Mouse (Mus musculus) layer of hippocampus, adult 2 months (tissue): Measurements from ENCODE around the gene Zxdc. TPM values are rescaled to one million over a fixed set of nuclear protein-coding genes. Genes with fewer than 3 reads are reported as not detected.

Experiments
- DNase-seq, 2 experiments: peaks; one replicate each; pipeline ENCODE4 v3.0.0; 2022; ENCODE audit warnings: low spot score in 2 of 2
- H3K27ac ChIP-seq: fragments of 200-600 bp; 2 replicates; pipeline ENCODE4 v1.8.1; 2022
- H3K4me3 ChIP-seq: fragments of 200-600 bp; 2 replicates; pipeline ENCODE4 v1.8.1; 2022; ENCODE audit warnings: mild to moderate bottlenecking
- CTCF ChIP-seq: fragments of 200-600 bp; conservative IDR thresholded peaks from 2 replicates; pipeline ENCODE4 v1.8.1; 2022; ENCODE audit warnings: antibody characterized with exemption, mild to moderate bottlenecking, moderate library complexity
- total RNA-seq, 2 experiments: library from RNA; stranded (reverse); gene quantifications; 2 replicates each; pipeline ENCODE4 v1.2.3; 2021

The Zxdc gene
- total RNA-seq, 2 experiments from 2014 or later, result 29.5 to 29.9 TPM

- Histone ChIP-seq H3K27ac (no peak overlapping the region), H3K4me3 (no peak overlapping the region)
- DNase-seq, result no peak
- TF ChIP-seq CTCF, result no peak
Measured at GRCm38 (mm10) chr6:90350011-90350410, 19.3 kb upstream of the Zxdc start.

DNA sequence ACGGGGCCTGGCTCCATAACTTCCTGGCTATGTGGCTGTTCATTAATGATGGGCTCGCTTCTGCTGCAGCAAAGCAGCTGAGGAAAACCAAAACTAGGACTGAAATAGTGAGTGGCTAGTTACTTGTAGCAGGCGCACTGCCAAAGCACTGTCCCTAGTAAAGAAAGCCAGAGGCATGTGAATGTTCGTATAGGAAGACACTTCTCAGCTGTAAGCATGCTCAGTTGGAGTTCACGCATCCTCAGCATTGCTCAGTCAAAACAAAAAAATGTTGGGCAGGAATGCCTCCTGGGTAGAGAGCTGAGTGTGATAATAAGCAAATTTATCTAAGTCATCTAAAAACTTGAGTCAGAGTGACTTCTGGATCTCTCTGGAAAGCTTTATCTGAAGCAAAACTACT, 11.2 kb upstream of the Zxdc start:
- TF ChIP-seq CTCF, result no peak
- no peak for DNase-seq
- Histone ChIP-seq H3K4me3 (no peak overlapping the region), H3K27ac (no peak overlapping the region)

DNA sequence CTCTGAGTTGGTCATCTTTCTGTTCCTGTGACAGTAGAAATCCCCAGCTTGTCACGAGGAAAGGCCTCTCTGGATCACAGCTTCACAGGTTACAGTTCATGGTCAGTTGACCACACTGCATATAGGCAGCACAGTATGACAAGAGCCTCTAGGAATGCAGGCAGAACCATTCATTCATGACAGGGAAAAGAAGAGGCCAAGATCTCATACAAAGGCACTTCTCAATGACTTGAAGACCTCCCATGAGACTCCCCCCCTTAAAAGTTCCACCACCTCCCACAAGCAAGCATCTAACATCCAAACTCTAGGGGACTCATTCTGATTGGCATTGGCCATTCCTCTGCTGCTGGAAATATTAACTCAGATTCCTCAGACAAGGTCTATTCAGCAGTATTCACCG, 9.8 kb upstream of the Zxdc start:
- H3K4me3 ChIP-seq, result no peak overlapping the region
- H3K27ac ChIP-seq, result no peak overlapping the region
- no peak for DNase-seq
- no peak for TF ChIP-seq CTCF

DNA sequence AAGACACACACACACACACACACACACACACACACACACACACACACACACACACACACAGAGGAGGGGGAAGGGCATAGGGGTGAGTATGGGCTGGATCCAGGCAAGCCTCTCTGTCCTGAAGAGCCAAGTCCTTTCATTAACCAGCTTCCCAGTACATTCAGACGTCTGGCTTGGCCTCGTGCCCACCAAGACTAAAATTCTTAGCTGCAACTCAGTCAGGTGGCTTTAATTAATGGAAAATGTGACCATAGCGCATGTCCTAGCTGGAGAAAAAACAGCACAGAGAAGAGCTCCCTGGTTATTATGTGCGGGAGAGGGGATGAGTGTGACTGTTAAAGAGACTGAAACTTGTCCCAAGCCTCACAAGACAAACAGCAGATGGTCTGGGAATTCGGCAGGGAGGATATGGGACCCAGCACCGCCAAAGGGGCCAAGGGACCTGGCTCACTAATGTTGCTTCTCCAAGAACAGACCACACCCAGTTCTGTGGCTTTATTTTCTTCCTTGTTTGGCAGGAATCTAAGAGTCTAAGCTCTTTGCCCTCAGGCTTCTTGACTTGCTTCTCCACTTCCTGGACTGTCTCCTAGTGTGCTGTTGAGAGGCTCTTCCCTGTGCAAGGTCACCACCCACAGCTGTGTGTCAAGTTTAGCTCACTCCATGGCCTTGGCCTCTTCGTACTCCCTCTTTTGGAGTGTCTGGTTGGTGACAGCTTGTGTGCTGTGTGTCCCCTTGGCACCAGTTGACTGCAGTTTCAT, 9.1 kb upstream of the Zxdc start:
- H3K27ac ChIP-seq, result no peak overlapping the region
- DNase-seq, result no peak
- TF ChIP-seq CTCF, result no peak

GRCm38 (mm10) chr6:90360922-90361614, 8.2 kb upstream of the Zxdc start:
- DNase-seq, result no peak
- TF ChIP-seq CTCF, result no peak
- H3K27ac ChIP-seq, result no peak overlapping the region
- H3K4me3 ChIP-seq, result no peak overlapping the region

More for the DNA sequence above, 9.1 kb upstream of the Zxdc start:
- H3K4me3 ChIP-seq, result no peak overlapping the region

DNA sequence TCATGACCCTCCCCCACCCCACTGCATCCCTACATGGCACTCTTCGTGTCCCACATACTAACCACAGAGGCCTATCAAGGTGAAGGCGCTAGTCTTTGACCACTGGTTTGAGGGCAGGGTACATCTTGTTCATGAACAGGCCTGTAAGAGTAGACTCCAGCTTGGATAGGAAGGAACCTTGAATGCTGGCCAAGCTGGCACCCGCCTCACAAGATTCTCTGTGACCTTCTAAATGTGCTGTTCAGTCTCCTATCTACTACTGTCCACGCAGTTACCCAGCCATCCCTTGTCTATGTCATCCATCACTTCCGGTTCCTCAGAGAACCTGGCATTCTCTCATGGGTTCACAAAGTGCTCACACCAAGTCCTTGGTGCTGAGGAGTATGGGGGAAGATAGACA, 6.0 kb upstream of the Zxdc start:
- no peak for TF ChIP-seq CTCF
- no peak for DNase-seq
- H3K27ac ChIP-seq, result no peak overlapping the region
- H3K4me3 ChIP-seq, result no peak overlapping the region

GRCm38 (mm10) chr6:90369725-90370553, 647 bp downstream of the Zxdc start:
- Histone ChIP-seq H3K27ac (peak overlapping the region; percentile 94), H3K4me3 (peak overlapping the region; percentile 66)
- TF ChIP-seq CTCF, result peak; percentile 20; the same call in 1 of the 2 replicates
- peak in 1 of 2 experiments; percentile 27 for DNase-seq

DNA sequence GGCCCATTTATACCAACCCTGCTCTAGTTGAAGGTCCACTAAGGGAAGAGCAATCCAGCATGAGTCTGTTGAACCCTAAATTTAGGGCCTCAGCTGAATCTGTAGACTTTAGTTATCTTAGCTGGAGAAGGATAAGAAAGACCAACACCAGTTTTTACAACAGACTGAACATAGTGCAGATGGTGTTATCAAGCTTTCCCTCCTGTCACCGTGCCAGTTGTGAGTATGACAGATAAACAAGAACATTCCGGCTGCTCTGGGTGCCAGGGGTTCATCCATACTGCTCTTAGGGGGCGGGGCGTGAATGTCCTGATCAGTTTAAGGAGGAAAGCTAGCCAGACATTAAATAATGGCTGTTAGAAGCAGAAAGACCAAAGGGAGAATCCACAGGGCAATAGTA, 5.4 kb downstream of the Zxdc start:
- DNase-seq, result peak; percentile 23 to 27
- H3K27ac ChIP-seq, result no peak overlapping the region
- H3K4me3 ChIP-seq, result no peak overlapping the region
- TF ChIP-seq CTCF, result no peak

DNA sequence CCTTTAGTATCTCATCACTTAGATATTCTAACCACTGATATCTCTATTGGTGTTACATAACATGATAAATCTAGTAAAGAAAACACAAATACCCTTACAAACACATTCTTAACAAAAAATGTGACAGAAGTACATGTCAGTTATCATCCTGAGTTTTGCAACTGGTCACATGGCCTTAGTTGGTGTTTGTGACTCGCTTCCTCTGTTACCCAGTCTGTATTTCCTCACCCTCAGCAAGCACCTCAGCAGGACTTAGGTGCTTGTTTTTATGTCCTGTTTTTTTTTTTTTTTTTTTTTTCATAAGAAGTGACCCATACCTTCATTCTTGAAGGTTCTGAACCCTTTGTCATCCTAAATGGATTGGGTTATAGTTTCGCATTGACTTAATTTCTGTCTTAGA, 8.4 kb downstream of the Zxdc start:
- TF ChIP-seq CTCF, result no peak
- no peak for DNase-seq
- no peak overlapping the region for H3K4me3 ChIP-seq
- no peak overlapping the region for H3K27ac ChIP-seq

DNA sequence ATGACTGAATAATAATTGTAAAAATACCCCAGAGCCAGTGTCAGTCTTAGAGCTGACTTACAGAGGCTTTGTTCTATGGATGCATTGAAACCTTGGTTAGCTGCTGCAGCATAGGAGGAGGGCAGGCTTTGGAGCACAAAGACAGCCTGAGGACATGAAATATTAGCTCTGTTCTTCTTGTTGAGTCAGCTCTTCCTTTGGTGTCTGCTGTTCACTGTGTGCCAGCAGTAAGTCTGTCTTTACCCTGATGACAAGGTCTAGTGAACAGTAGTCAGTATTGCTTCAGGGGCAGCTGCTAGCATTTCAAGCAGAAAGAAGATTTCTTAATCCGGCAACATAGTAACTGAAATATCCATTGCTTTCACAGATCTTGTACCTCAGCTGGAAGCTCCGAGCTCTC, 12.2 kb downstream of the Zxdc start:
- TF ChIP-seq CTCF, result no peak
- DNase-seq, result no peak
- Histone ChIP-seq H3K27ac (no peak overlapping the region), H3K4me3 (no peak overlapping the region)

- DNase-seq, result no peak
- H3K4me3 ChIP-seq, result no peak overlapping the region
- no peak overlapping the region for H3K27ac ChIP-seq
- TF ChIP-seq CTCF, result no peak
Measured at GRCm38 (mm10) chr6:90390629-90391028, 21.3 kb downstream of the Zxdc start.

DNA sequence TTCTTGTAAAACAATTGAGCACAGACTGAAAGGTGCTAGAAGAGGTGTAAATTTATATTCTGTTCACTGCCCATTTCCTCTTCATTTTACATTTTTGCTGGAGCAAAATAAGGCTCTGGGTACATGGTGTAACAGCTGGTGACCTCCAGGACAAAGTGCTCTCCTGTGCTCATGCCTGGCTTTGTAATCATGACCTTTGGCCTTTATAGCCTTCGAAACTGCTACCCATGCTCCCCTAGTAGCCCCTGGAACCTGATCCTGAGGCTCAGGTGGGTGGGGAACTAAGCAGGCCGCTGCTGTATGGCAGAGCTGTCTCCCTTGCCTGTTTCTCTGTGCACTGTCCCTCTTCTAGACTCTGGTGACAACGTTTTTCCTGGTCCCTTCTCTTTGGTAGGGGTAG, 24.7 kb downstream of the Zxdc start:
- DNase-seq, result no peak
- Histone ChIP-seq H3K4me3 (no peak overlapping the region), H3K27ac (no peak overlapping the region)
- TF ChIP-seq CTCF, result no peak

DNA sequence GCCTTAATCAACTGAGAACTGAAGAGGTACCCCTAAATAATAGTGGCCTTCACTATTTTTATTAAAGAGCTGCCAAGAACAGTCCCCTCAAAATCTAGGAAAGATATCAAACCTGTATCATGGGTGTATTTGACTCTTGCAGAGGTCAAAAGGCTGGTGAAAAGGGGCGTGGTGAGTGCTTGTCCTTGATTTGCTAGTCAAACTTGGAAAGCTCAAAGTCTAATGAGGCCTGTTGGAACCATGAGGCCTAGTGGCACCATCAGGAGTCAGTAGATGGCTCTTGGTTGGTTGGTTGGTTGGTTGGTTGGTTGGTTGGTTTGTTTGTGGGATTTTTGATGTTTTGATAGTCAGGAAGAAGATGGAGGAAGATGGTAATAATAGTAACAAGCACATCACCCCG, 26.5 kb downstream of the Zxdc start:
- Histone ChIP-seq H3K4me3 (no peak overlapping the region), H3K27ac (no peak overlapping the region)
- TF ChIP-seq CTCF, result no peak
- no peak for DNase-seq
